Mouse (Mus musculus): Measurements from ENCODE around the gene Podxl2. TPM values are rescaled to one million over a fixed set of nuclear protein-coding genes. Genes with fewer than 3 reads are reported as not detected.
A peak's percentile ranks its signal among the peaks of the same experiment; 100 is the strongest.

The Podxl2 gene
- polyA plus RNA-seq, 1 experiment: not detected

- peak overlapping the region; percentile 17 for H3K27ac ChIP-seq (ENCODE audit: insufficient read depth, low read depth, low read length)
- no peak for TF ChIP-seq POLR2A (IDR thresholded peaks at IDR 0.05; ENCODE audit: insufficient read depth, low read depth, low read length)
- TF ChIP-seq CTCF (IDR thresholded peaks at IDR 0.05; ENCODE audit: insufficient read depth, low read depth, low read length): no peak
- peaks cover 28% of the 10 kb centered on the region for H3K4me1 ChIP-seq (ENCODE audit: control insufficient read depth, insufficient read depth, low read length)
- 77% methylated on average over 6 of the region's 6 CpGs for WGBS
- H3K4me3 ChIP-seq (ENCODE audit: insufficient read depth, low read depth, low read length): no peak overlapping the region
Observed at GRCm38 (mm10) chr6:88857830-88858229, 17.0 kb downstream of the Podxl2 start.

DNA sequence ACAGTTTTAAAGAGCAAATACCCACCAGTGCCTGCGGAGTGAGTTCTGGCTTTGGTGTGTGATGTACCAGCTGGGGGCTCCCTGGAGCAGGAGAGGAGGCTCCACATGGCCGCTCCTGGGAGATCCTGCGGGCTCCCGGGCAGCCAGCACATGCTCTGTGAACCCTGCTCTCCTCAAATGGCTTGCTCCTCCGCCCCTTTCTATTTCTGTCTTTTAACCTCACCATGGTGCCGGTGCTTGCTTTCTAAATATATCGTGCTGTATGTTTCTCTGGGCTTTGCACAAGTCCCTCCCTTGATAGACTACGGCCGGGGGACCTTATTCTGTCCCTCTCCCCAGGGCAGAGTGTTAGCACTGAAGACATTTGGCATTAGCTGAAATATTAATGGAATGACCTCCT, 17.6 kb downstream of the Podxl2 start:
- Histone ChIP-seq H3K4me1 (ENCODE audit: control insufficient read depth, insufficient read depth, low read length) (peaks cover 28% of the 10 kb centered on the region), H3K4me3 (ENCODE audit: insufficient read depth, low read depth, low read length) (no peak overlapping the region), H3K27ac (ENCODE audit: insufficient read depth, low read depth, low read length) (peak overlapping the region; percentile 17)
- no peak for TF ChIP-seq POLR2A (IDR thresholded peaks at IDR 0.05; ENCODE audit: insufficient read depth, low read depth, low read length)
- TF ChIP-seq CTCF (IDR thresholded peaks at IDR 0.05; ENCODE audit: insufficient read depth, low read depth, low read length): no peak
- WGBS: 12% methylated on average over 9 of the region's 9 CpGs

GRCm38 (mm10) chr6:88855636-88856035, 19.2 kb downstream of the Podxl2 start:
- Histone ChIP-seq H3K4me1 (ENCODE audit: control insufficient read depth, insufficient read depth, low read length) (peaks cover 25% of the 10 kb centered on the region), H3K4me3 (ENCODE audit: insufficient read depth, low read depth, low read length) (no peak overlapping the region), H3K27ac (ENCODE audit: insufficient read depth, low read depth, low read length) (no peak overlapping the region)
- 23% methylated on average over 5 of the region's 5 CpGs for WGBS
- TF ChIP-seq POLR2A (IDR thresholded peaks at IDR 0.05; ENCODE audit: insufficient read depth, low read depth, low read length) (no peak), CTCF (IDR thresholded peaks at IDR 0.05; ENCODE audit: insufficient read depth, low read depth, low read length) (peak; percentile 23; the same call in 1 of the 2 replicates)

DNA sequence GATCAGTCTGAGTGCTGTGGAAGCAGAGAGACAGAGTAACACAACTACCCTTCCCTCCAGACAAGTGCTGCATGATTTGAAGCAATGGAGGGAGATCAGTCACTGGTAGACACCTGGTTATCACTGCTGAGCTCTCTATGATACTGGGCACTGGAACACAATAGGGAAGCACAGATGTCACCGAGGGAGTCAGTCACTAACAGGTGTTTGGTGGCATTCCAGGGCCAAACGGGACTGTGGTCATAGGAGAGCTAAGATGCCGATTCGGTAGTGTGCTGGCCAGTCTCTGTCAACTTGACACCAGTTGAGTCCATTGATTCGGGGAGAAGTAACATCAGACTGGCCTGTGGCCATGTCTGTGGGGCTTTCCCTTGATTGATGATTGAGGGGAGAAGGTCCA, 20.3 kb downstream of the Podxl2 start:
- Histone ChIP-seq H3K4me3 (ENCODE audit: insufficient read depth, low read depth, low read length) (no peak overlapping the region), H3K27ac (ENCODE audit: insufficient read depth, low read depth, low read length) (no peak overlapping the region), H3K4me1 (ENCODE audit: control insufficient read depth, insufficient read depth, low read length) (peaks cover 22% of the 10 kb centered on the region)
- WGBS: 78% methylated on average over 5 of the region's 5 CpGs
- no peak for TF ChIP-seq CTCF (IDR thresholded peaks at IDR 0.05; ENCODE audit: insufficient read depth, low read depth, low read length)
- no peak for TF ChIP-seq POLR2A (IDR thresholded peaks at IDR 0.05; ENCODE audit: insufficient read depth, low read depth, low read length)

- no peak for TF ChIP-seq CTCF (IDR thresholded peaks at IDR 0.05; ENCODE audit: insufficient read depth, low read depth, low read length)
- TF ChIP-seq POLR2A (IDR thresholded peaks at IDR 0.05; ENCODE audit: insufficient read depth, low read depth, low read length): no peak
- Histone ChIP-seq H3K4me1 (ENCODE audit: control insufficient read depth, insufficient read depth, low read length) (0 out of 2 replicates have a peak, but pooled peaks cover 4% of the 10 kb centered on the region), H3K27ac (ENCODE audit: insufficient read depth, low read depth, low read length) (no peak overlapping the region), H3K4me3 (ENCODE audit: insufficient read depth, low read depth, low read length) (no peak overlapping the region)
- 77% methylated on average over 7 of the region's 7 CpGs for WGBS
Observed at GRCm38 (mm10) chr6:88850034-88850433, 24.8 kb downstream of the Podxl2 start.

GRCm38 (mm10) chr6:88849270-88849669, 25.6 kb downstream of the Podxl2 start:
- WGBS: 53% methylated on average over 4 of the region's 4 CpGs
- Histone ChIP-seq H3K27ac (ENCODE audit: insufficient read depth, low read depth, low read length) (no peak overlapping the region), H3K4me3 (ENCODE audit: insufficient read depth, low read depth, low read length) (no peak overlapping the region), H3K4me1 (ENCODE audit: control insufficient read depth, insufficient read depth, low read length) (0 out of 2 replicates have a peak, but pooled peaks cover 4% of the 10 kb centered on the region)
- TF ChIP-seq CTCF (IDR thresholded peaks at IDR 0.05; ENCODE audit: insufficient read depth, low read depth, low read length) (no peak), POLR2A (IDR thresholded peaks at IDR 0.05; ENCODE audit: insufficient read depth, low read depth, low read length) (no peak)

GRCm38 (mm10) chr6:88847571-88847970, 27.3 kb downstream of the Podxl2 start:
- TF ChIP-seq POLR2A (IDR thresholded peaks at IDR 0.05; ENCODE audit: insufficient read depth, low read depth, low read length): no peak
- Histone ChIP-seq H3K27ac (ENCODE audit: insufficient read depth, low read depth, low read length) (no peak overlapping the region), H3K4me3 (ENCODE audit: insufficient read depth, low read depth, low read length) (no peak overlapping the region), H3K4me1 (ENCODE audit: control insufficient read depth, insufficient read depth, low read length) (peaks cover 13% of the 10 kb centered on the region)
- WGBS: 74% methylated on average over 2 of the region's 2 CpGs

GRCm38 (mm10) chr6:88844901-88845565, 29.8 kb downstream of the Podxl2 start:
- TF ChIP-seq CTCF (IDR thresholded peaks at IDR 0.05; ENCODE audit: insufficient read depth, low read depth, low read length) (no peak), POLR2A (IDR thresholded peaks at IDR 0.05; ENCODE audit: insufficient read depth, low read depth, low read length) (no peak)
- Histone ChIP-seq H3K4me1 (ENCODE audit: control insufficient read depth, insufficient read depth, low read length) (peaks cover 25% of the 10 kb centered on the region), H3K27ac (ENCODE audit: insufficient read depth, low read depth, low read length) (no peak overlapping the region), H3K4me3 (ENCODE audit: insufficient read depth, low read depth, low read length) (no peak overlapping the region)
- 89% methylated on average over 7 of the region's 7 CpGs for WGBS

GRCm38 (mm10) chr6:88843781-88844725, 30.8 kb downstream of the Podxl2 start:
- Histone ChIP-seq H3K4me1 (ENCODE audit: control insufficient read depth, insufficient read depth, low read length) (peaks cover 30% of the 10 kb centered on the region), H3K27ac (ENCODE audit: insufficient read depth, low read depth, low read length) (no peak overlapping the region), H3K4me3 (ENCODE audit: insufficient read depth, low read depth, low read length) (no peak overlapping the region)
- WGBS: 86% methylated on average over 9 of the region's 9 CpGs
- no peak for TF ChIP-seq CTCF (IDR thresholded peaks at IDR 0.05; ENCODE audit: insufficient read depth, low read depth, low read length)
- no peak for TF ChIP-seq POLR2A (IDR thresholded peaks at IDR 0.05; ENCODE audit: insufficient read depth, low read depth, low read length)

Data from olfactory bulb, adult 2 months (tissue).